Comparison of ENCODE assay signal across 12 mouse cellular contexts in genomic region chr19:5807740-5808139, GRCm38 (mm10). TPM values are rescaled to one million over a fixed set of nuclear protein-coding genes. Genes with fewer than 3 reads are reported as not detected.
DNase-seq lines count a peak whose midpoint lies in the region; ATAC-seq and TF ChIP-seq lines count a peak whose summit lies in the region.
"Had no signal": no experiment of that assay in that cellular context is flagged by ENCODE, and none has a peak within 500 bp of the region (broad histone marks: within the 10 kb centered on the region; RNA-seq: fewer than 3 reads in every experiment).

No protein-coding gene starts in this region.

- no peak overlapping the region for H3K9ac ChIP-seq in kidney, embryonic 15.5 days
- peak overlapping the region; percentile 80 for H3K9ac ChIP-seq in ES-Bruce4 (ENCODE audit: low read depth, poor library complexity, severe bottlenecking)

- TF ChIP-seq EP300 in ES-Bruce4 (IDR thresholded peaks at IDR 0.05; ENCODE audit: insufficient read depth, low read depth, low read length) = no peak

- intact Hi-C loops in gastrocnemius, adult 2 months (cut with DNase I) = no loop called here
- intact Hi-C loops in gastrocnemius, postnatal 14 days (cut with DNase I; ENCODE audit: low total_unique reads) = no loop called here

- H3K4me3 ChIP-seq in gastrocnemius, adult 2 months = no peak overlapping the region
- H3K4me3 ChIP-seq in kidney, embryonic 15.5 days (replicated peaks) = no peak overlapping the region
- H3K4me3 ChIP-seq in ES-Bruce4 (ENCODE audit: low read depth, low read length) = no peak overlapping the region
- H3K4me3 ChIP-seq in limb, embryonic 10.5 days = no peak overlapping the region

- no peak for TF ChIP-seq CTCF in gastrocnemius, adult 2 months (IDR thresholded peaks at IDR 0.05)
- no peak for TF ChIP-seq CTCF in ES-Bruce4 (IDR thresholded peaks at IDR 0.05; ENCODE audit: low read depth, low read length)

- H3K27ac ChIP-seq in gastrocnemius, adult 2 months = peak overlapping the region; percentile 100
- 0 out of 2 replicates have a peak overlapping the region, but pooled peaks have one; percentile 46 for H3K27ac ChIP-seq in kidney, embryonic 15.5 days
- H3K27ac ChIP-seq in ES-Bruce4 (ENCODE audit: insufficient read depth, low read length) = peak overlapping the region; percentile 97
- peak overlapping the region; percentile 50; the same call in 1 of the 2 replicates for H3K27ac ChIP-seq in limb, embryonic 10.5 days

- no peak overlapping the region for H3K4me2 ChIP-seq in kidney, embryonic 15.5 days

- TF ChIP-seq POLR2A in ES-Bruce4 (IDR thresholded peaks at IDR 0.05; ENCODE audit: insufficient read depth, low read length) = no peak

- no peaks in the 10 kb centered on the region for H3K9me3 ChIP-seq in kidney, embryonic 15.5 days (replicated peaks)
- no peaks in the 10 kb centered on the region for H3K9me3 ChIP-seq in ES-Bruce4 (replicated peaks; ENCODE audit: control insufficient read depth, insufficient read depth, low read length, poor library complexity, severe bottlenecking)
- no peaks in the 10 kb centered on the region for H3K9me3 ChIP-seq in limb, embryonic 10.5 days (replicated peaks)

- H3K4me1 ChIP-seq in kidney, embryonic 15.5 days = peaks cover 91% of the 10 kb centered on the region
- H3K4me1 ChIP-seq in ES-Bruce4 (ENCODE audit: control insufficient read depth, insufficient read depth, low read length) = peaks cover 23% of the 10 kb centered on the region
- peaks cover 96% of the 10 kb centered on the region for H3K4me1 ChIP-seq in limb, embryonic 10.5 days

- no peak for ATAC-seq in kidney, embryonic 15.5 days (replicated peaks; ENCODE audit: low FRiP score)
- ATAC-seq: Patski had no signal

- 73% methylated on average over 3 of the region's 3 CpGs for WGBS in kidney, embryonic 15.5 days
- 76% methylated on average over 3 of the region's 3 CpGs for WGBS in limb, embryonic 10.5 days

- DNase-seq in gastrocnemius, adult 2 months = no peak
- DNase-seq in gastrocnemius, postnatal 14 days = no peak
- no peak for DNase-seq in kidney, postnatal 14 days
- DNase-seq in limb, embryonic 10.5 days (ENCODE audit: low spot score) = no peak
- DNase-seq in spleen, adult 18-20 months = no peak
- DNase-seq in ovary, postnatal 36 days (ENCODE audit: low spot score) = no peak
- DNase-seq: adrenal gland, postnatal 25 days; cerebellum, postnatal 10 days; kidney, adult 11 months had no signal

- no peaks in the 10 kb centered on the region for H3K27me3 ChIP-seq in kidney, embryonic 15.5 days
- no peaks in the 10 kb centered on the region for H3K27me3 ChIP-seq in ES-Bruce4 (ENCODE audit: control insufficient read depth, insufficient read depth, low read length, poor library complexity, severe bottlenecking)
- no peaks in the 10 kb centered on the region for H3K27me3 ChIP-seq in limb, embryonic 10.5 days (ENCODE audit: low read depth, poor library complexity, severe bottlenecking)
- H3K27me3 ChIP-seq: Patski had no signal

- no peaks in the 10 kb centered on the region for H3K36me3 ChIP-seq in kidney, embryonic 15.5 days
- no peaks in the 10 kb centered on the region for H3K36me3 ChIP-seq in ES-Bruce4 (ENCODE audit: control insufficient read depth, insufficient read depth, low read length, poor library complexity, severe bottlenecking)
- no peaks in the 10 kb centered on the region for H3K36me3 ChIP-seq in limb, embryonic 10.5 days

RNA-seq across cellular contexts. Expression of gene Scyl1, which starts 36.5 kb away (rescaled TPM):
- total RNA-seq in gastrocnemius, adult 2 months (2021) = 10 to 100 TPM; 71.2 to 78.6 TPM
- 10 to 100 TPM; 56.8 to 64.9 TPM for total RNA-seq in gastrocnemius, postnatal 14 days (2021)
- 69.6 and 76.0 TPM in 2 replicates for polyA plus RNA-seq in kidney, embryonic 15.5 days (2015; fragmentation: Nextera tagmentation; extraction: Ambion mirVana)
- 37.1 and 42.8 TPM in 2 replicates for polyA plus RNA-seq in ES-Bruce4 (2011; ENCODE audit: insufficient read depth, insufficient read length, low read depth, missing spikeins)
- 71.6 and 78.5 TPM in 2 replicates for polyA plus RNA-seq in limb, embryonic 10.5 days (2016; fragmentation: Nextera tagmentation; extraction: Ambion mirVana)

Comparison
In these comparisons a context has a peak if more than half of its experiments do, and no peak if none do; other contexts are left out.
1. H3K27ac ChIP-seq: peak in every context shown above with its lines; median percentile 100 in gastrocnemius, adult 2 months; 97 in ES-Bruce4; 50 in limb, embryonic 10.5 days; 46 in kidney, embryonic 15.5 days.